Mouse (Mus musculus) liver, embryonic 16.5 days (tissue): Measurements from ENCODE around the gene Cacna2d1. TPM values are rescaled to one million over a fixed set of nuclear protein-coding genes. Genes with fewer than 3 reads are reported as not detected.

Experiments used
- ATAC-seq: fragments of 200-750 bp; cut with Nextera tagmentation; 2 replicates; pipeline ENCODE4 v1.8.0; 2017; ENCODE audit warnings: low read depth, mild to moderate bottlenecking, moderate number of reproducible peaks, moderate library complexity
- H3K27ac ChIP-seq: fragments of 300-500 bp; sonication (generic); 2 replicates; pipeline ENCODE4 v1.5.1; 2014; ENCODE audit warnings: mild to moderate bottlenecking, low read length
- H3K27me3 ChIP-seq: fragments of 300-500 bp; sonication (generic); 2 replicates; pipeline ENCODE4 v1.6.1; 2014; ENCODE audit warnings: low read depth, low read length, mixed read lengths; ENCODE audit not compliant: control insufficient read depth, insufficient read depth
- H3K36me3 ChIP-seq: fragments of 300-500 bp; sonication (generic); 2 replicates; pipeline ENCODE4 v1.6.1; 2014; ENCODE audit warnings: mild to moderate bottlenecking; ENCODE audit not compliant: control insufficient read depth, insufficient read depth
- H3K4me1 ChIP-seq: fragments of 300-500 bp; sonication (generic); 2 replicates; pipeline ENCODE4 v1.6.1; 2014; ENCODE audit warnings: low read depth, low read length, mixed read lengths; ENCODE audit not compliant: control insufficient read depth
- H3K4me2 ChIP-seq: fragments of 300-500 bp; sonication (generic); 2 replicates; pipeline ENCODE4 v1.6.1; 2014; ENCODE audit warnings: low read depth, low read length, mixed read lengths
- H3K4me3 ChIP-seq: fragments of 300-500 bp; sonication (generic); 2 replicates; pipeline ENCODE4 v1.5.1; 2014; ENCODE audit warnings: low read depth, mild to moderate bottlenecking, low read length
- H3K9ac ChIP-seq: fragments of 300-500 bp; sonication (generic); 2 replicates; pipeline ENCODE4 v1.6.1; 2014; ENCODE audit warnings: low read depth, low read length
- H3K9me3 ChIP-seq: fragments of 300-500 bp; sonication (generic); replicated peaks from 2 replicates; pipeline ENCODE4 v1.6.1; 2016; ENCODE audit warnings: low read length; ENCODE audit not compliant: control insufficient read depth
- WGBS: fragments of 180-500 bp; shearing (Covaris S2); extraction: QIAGEN DNeasy Blood & Tissue Kit; methylation state at CpG from one replicate; pipeline ENCODE4 v1.1.7; 2014; ENCODE audit not compliant: insufficient replicate concordance; 5-methylcytosine and 5-hydroxymethylcytosine counted together
- polyA plus RNA-seq: library from polyadenylated mRNA; unstranded; fragments of >200 nt; fragmentation: Nextera tagmentation; extraction: Ambion mirVana; gene quantifications from 2 replicates; pipeline ENCODE4 v1.2.1, GENCODE M21; 2015

The Cacna2d1 gene
- polyA plus RNA-seq, 1 experiment from 2014 or later: 0.53 TPM

DNA sequence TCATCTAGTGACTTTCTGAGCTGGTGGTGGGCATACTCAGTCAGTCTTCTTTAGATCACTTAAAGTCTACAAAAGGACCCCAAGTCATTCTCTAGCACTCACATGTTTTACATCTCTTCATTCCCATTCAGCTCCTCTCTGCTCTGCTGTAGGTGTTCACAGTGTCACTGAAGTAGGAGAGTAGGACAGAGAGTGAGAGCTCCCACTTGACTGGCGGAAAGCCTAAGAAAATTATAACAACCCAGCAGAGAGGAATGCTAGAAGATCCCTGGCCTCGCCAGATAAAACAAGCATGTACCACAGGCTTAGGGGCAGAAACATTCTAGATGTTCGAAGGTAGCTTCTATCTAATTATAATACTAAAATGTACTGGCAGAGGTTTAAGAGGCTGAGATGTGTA is 256.7 kb downstream of the Cacna2d1 start:
- H3K36me3 ChIP-seq: no peaks in the 10 kb centered on the region
- WGBS: 57% methylated on average over 3 of the region's 3 CpGs
- no peaks in the 10 kb centered on the region for H3K9me3 ChIP-seq
- H3K27ac ChIP-seq: no peak overlapping the region
- no peak overlapping the region for H3K4me3 ChIP-seq
- no peaks in the 10 kb centered on the region for H3K27me3 ChIP-seq
- H3K4me2 ChIP-seq: no peak overlapping the region
- no peak for ATAC-seq
- H3K9ac ChIP-seq: no peak overlapping the region
- H3K4me1 ChIP-seq: no peaks in the 10 kb centered on the region

DNA sequence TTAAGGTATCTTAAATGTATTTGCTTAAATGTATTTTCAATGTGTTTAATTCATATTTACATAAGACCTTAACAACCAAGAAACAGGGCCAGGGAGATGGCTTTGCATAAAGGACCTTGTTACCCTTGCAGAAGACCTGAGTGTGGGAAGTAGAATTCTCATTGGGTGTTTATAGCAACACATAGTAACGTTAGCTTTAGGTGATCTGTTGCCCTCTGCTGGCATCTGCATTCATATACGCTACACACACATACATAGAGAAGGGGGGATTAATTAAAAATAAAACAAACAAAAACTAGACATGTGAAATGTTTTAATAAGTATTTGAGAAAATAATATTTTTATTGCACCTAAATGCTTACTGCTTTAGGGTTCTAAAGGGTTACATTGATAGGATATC is 265.3 kb downstream of the Cacna2d1 start:
- H3K36me3 ChIP-seq: no peaks in the 10 kb centered on the region
- H3K27ac ChIP-seq: no peak overlapping the region
- H3K4me1 ChIP-seq: no peaks in the 10 kb centered on the region
- H3K9ac ChIP-seq: no peak overlapping the region
- no peak overlapping the region for H3K4me2 ChIP-seq
- H3K4me3 ChIP-seq: no peak overlapping the region
- H3K27me3 ChIP-seq: no peaks in the 10 kb centered on the region
- ATAC-seq: no peak
- H3K9me3 ChIP-seq: no peaks in the 10 kb centered on the region
- 33% methylated on average over 2 of the region's 2 CpGs for WGBS

GRCm38 (mm10) chr5:16221960-16222359 is 287.5 kb downstream of the Cacna2d1 start:
- Histone ChIP-seq H3K36me3 (no peaks in the 10 kb centered on the region), H3K27me3 (no peaks in the 10 kb centered on the region), H3K4me2 (no peak overlapping the region), H3K4me3 (no peak overlapping the region), H3K4me1 (no peaks in the 10 kb centered on the region), H3K9me3 (no peaks in the 10 kb centered on the region), H3K9ac (no peak overlapping the region), H3K27ac (no peak overlapping the region)
- no peak for ATAC-seq
- WGBS: 63% methylated on average over 4 of the region's 4 CpGs

GRCm38 (mm10) chr5:16225359-16225758 is 290.9 kb downstream of the Cacna2d1 start:
- no peak for ATAC-seq
- Histone ChIP-seq H3K4me2 (no peak overlapping the region), H3K27ac (no peak overlapping the region), H3K4me1 (no peaks in the 10 kb centered on the region), H3K27me3 (no peaks in the 10 kb centered on the region), H3K9ac (no peak overlapping the region), H3K36me3 (no peaks in the 10 kb centered on the region), H3K4me3 (no peak overlapping the region), H3K9me3 (no peaks in the 10 kb centered on the region)
- 56% methylated on average over 2 of the region's 2 CpGs for WGBS

DNA sequence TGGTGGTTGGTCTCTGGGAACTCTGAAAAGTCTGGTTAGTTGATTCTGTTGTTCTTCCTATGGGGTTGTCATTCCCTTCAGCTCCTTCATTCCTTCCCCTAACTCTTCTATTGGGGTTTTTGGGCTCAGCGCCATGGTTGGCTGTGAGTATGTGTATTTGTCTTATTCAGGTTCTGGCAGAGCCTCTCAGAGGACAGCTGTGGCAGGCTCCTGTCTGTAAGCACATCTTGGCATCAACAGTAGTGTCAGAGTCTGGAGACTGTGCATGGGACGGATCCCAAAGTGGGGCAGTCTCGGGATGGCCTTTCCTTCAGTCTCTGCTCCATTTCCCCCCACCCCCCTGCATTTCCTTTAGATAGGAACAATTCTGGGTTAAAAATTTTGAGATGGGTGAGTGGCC is 294.9 kb downstream of the Cacna2d1 start:
- 74% methylated on average over 3 of the region's 3 CpGs for WGBS
- Histone ChIP-seq H3K36me3 (no peaks in the 10 kb centered on the region), H3K4me3 (no peak overlapping the region), H3K9ac (no peak overlapping the region), H3K27me3 (no peaks in the 10 kb centered on the region), H3K9me3 (no peaks in the 10 kb centered on the region), H3K4me2 (no peak overlapping the region), H3K27ac (no peak overlapping the region), H3K4me1 (no peaks in the 10 kb centered on the region)
- no peak for ATAC-seq

DNA sequence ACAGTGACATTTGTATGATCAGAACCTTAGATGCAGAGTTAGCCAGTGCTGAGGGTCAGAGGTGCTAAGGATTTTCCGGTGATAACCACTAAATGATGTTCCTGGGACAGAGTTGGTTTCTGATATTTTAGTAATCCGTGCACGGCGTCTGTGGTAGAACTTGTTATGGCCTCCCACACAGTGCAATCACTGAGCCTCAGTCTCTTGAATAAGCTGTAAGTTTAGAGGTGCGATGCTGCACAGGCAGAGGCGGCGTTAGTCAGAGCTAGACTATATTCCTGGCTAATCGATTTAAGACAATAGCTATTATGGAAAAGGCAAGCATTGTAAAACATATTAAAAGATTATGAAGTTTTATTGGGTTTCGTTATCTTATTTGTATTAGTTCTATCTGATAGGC is 297.0 kb downstream of the Cacna2d1 start:
- Histone ChIP-seq H3K36me3 (no peaks in the 10 kb centered on the region), H3K4me2 (no peak overlapping the region), H3K27ac (no peak overlapping the region), H3K4me3 (no peak overlapping the region), H3K27me3 (no peaks in the 10 kb centered on the region), H3K9me3 (no peaks in the 10 kb centered on the region), H3K9ac (no peak overlapping the region), H3K4me1 (no peaks in the 10 kb centered on the region)
- 70% methylated on average over 9 of the region's 9 CpGs for WGBS
- no peak for ATAC-seq

- H3K9me3 ChIP-seq: no peaks in the 10 kb centered on the region
- no peak for ATAC-seq
- H3K4me3 ChIP-seq: no peak overlapping the region
- no peak overlapping the region for H3K9ac ChIP-seq
- no peaks in the 10 kb centered on the region for H3K4me1 ChIP-seq
- H3K36me3 ChIP-seq: no peaks in the 10 kb centered on the region
- WGBS: 65% methylated on average over 6 of the region's 6 CpGs
- H3K27me3 ChIP-seq: no peaks in the 10 kb centered on the region
- no peak overlapping the region for H3K27ac ChIP-seq
- H3K4me2 ChIP-seq: no peak overlapping the region
These were observed 300.4 kb downstream of the Cacna2d1 start for GRCm38 (mm10) chr5:16234891-16235290.

DNA sequence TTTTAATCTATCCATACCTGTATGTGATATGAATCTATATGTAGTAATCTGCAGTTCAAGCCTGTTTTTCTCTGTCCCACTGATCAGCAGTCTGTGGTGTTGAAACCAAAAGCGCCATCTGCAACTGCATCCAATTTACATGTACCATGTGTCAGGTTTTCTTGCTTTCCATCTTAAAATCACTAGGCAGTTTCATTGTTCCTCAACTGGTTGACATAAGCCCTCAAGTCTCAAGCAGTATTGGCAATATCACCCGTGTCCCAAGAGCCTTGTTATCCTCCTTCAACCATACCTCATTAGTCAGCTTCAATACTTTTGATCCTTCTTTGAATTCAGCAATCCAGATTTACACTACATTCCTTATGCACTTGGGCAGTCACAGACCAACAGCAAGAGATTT is 301.4 kb downstream of the Cacna2d1 start:
- no peak for ATAC-seq
- WGBS: 48% methylated on average over 2 of the region's 2 CpGs
- Histone ChIP-seq H3K4me2 (no peak overlapping the region), H3K27ac (no peak overlapping the region), H3K9me3 (no peaks in the 10 kb centered on the region), H3K27me3 (no peaks in the 10 kb centered on the region), H3K4me3 (no peak overlapping the region), H3K9ac (no peak overlapping the region), H3K36me3 (no peaks in the 10 kb centered on the region), H3K4me1 (no peaks in the 10 kb centered on the region)

DNA sequence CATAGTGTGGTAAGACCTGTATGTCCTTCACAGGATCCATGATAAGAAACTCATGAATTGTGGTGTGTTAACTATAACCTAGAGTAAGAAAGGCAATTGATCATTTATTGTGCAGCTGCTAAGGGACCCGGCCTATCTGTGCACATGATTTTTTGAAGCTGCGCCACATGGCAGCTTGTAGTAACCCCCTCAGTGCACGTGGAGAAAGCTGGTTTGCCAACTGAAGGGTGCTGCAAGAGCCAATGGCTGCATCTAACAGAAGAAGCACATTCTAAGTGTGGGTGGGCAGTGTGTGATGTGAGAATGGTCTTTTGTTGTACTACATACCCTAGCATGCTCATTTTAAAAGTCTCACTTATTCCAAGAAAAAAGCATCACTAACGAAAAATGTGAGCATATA is 302.1 kb downstream of the Cacna2d1 start:
- WGBS: 61% methylated on average over 4 of the region's 4 CpGs

DNA sequence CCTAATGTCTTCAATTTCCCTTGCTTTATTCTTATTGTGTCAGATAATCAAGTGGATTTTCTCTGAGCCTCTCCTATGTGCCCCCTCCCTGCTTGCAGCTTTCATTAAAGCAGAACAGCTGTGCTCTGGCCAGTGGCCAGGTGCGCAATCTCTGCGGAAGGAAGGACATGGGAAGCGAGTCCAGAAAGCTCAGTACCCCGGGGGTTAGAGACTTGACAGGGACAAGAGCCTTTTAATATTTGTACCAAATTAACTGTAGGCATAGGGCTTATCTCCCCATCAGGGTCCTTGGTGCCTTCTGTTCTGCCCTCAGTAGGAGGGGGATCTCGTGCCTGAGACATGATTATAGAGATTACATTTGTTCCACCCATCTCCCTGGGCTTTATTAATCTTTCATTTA is 303.5 kb downstream of the Cacna2d1 start:
- H3K9me3 ChIP-seq: no peaks in the 10 kb centered on the region
- ATAC-seq: no peak
- no peak overlapping the region for H3K4me3 ChIP-seq
- H3K27ac ChIP-seq: no peak overlapping the region
- 58% methylated on average over 5 of the region's 5 CpGs for WGBS
- H3K9ac ChIP-seq: no peak overlapping the region
- no peaks in the 10 kb centered on the region for H3K4me1 ChIP-seq
- H3K27me3 ChIP-seq: no peaks in the 10 kb centered on the region
- H3K36me3 ChIP-seq: no peaks in the 10 kb centered on the region
- no peak overlapping the region for H3K4me2 ChIP-seq

More for the DNA sequence above, 302.1 kb downstream of the Cacna2d1 start:
- no peaks in the 10 kb centered on the region for H3K9me3 ChIP-seq
- no peaks in the 10 kb centered on the region for H3K36me3 ChIP-seq
- no peaks in the 10 kb centered on the region for H3K27me3 ChIP-seq
- H3K4me1 ChIP-seq: no peaks in the 10 kb centered on the region
- no peak overlapping the region for H3K27ac ChIP-seq
- no peak overlapping the region for H3K4me3 ChIP-seq
- no peak overlapping the region for H3K9ac ChIP-seq
- no peak for ATAC-seq
- H3K4me2 ChIP-seq: no peak overlapping the region
